11 mouse cellular contexts compared by ENCODE assay signal in genomic region chr1:132540701-132541100, GRCm38 (mm10). TPM values are rescaled to one million over a fixed set of nuclear protein-coding genes. Genes with fewer than 3 reads are reported as not detected.
DNase-seq lines count a peak whose midpoint lies in the region; ATAC-seq lines count a peak whose summit lies in the region.
"Had no signal": no experiment of that assay in that cellular context is flagged by ENCODE, and none has a peak within 500 bp of the region (broad histone marks: within the 10 kb centered on the region; RNA-seq: fewer than 3 reads in every experiment).

No protein-coding gene starts in this region.

- peak overlapping the region; percentile 45; the same call in 1 of the 2 replicates for H3K27ac ChIP-seq in forebrain, embryonic 16.5 days (ENCODE audit: low read length)
- peak overlapping the region; percentile 33; the same call in 1 of the 2 replicates for H3K27ac ChIP-seq in midbrain, embryonic 10.5 days (replicated peaks)

- H3K9me3 ChIP-seq in forebrain, embryonic 16.5 days (ENCODE audit: control insufficient read depth, low read length) = no peaks in the 10 kb centered on the region
- H3K9me3 ChIP-seq in midbrain, embryonic 10.5 days (replicated peaks) = no peaks in the 10 kb centered on the region

- H3K4me3 ChIP-seq in forebrain, embryonic 16.5 days (replicated peaks; ENCODE audit: low read length) = peak overlapping the region; percentile 53
- peak overlapping the region; percentile 55 for H3K4me3 ChIP-seq in midbrain, embryonic 10.5 days

- no peak for ATAC-seq in cerebellum, adult (ENCODE audit: insufficient number of reproducible peaks, low FRiP score, low TSS enrichment)
- ATAC-seq in forebrain, embryonic 16.5 days = no peak
- no peak for ATAC-seq in CD4-positive, CD25-positive, alpha-beta regulatory T cell, adult 4 months

- 64% methylated on average over 7 of the region's 7 CpGs for WGBS in forebrain, embryonic 16.5 days
- WGBS in midbrain, embryonic 10.5 days = 67% methylated on average over 7 of the region's 7 CpGs

- no peaks in the 10 kb centered on the region for H3K27me3 ChIP-seq in forebrain, embryonic 16.5 days (replicated peaks; ENCODE audit: control insufficient read depth, insufficient read depth, low read length)
- H3K27me3 ChIP-seq in midbrain, embryonic 10.5 days (ENCODE audit: low read depth, poor library complexity, severe bottlenecking) = peaks cover 79% of the 10 kb centered on the region

- peak; percentile 59 for DNase-seq in cerebellum, adult 9-11 months
- peak; percentile 36 for DNase-seq in cerebellum, postnatal 25 days
- no peak for DNase-seq in midbrain, embryonic 10.5 days (ENCODE audit: low spot score)
- DNase-seq in lung, postnatal 10 days = no peak
- no peak for DNase-seq in lung, postnatal 25 days (ENCODE audit: low spot score)
- DNase-seq: gastrocnemius, postnatal 10 days; left cerebral cortex, postnatal 4 days; thymus, postnatal 25 days had no signal

- no peaks in the 10 kb centered on the region for H3K36me3 ChIP-seq in forebrain, embryonic 16.5 days (ENCODE audit: control insufficient read depth, insufficient read depth)
- no peaks in the 10 kb centered on the region for H3K36me3 ChIP-seq in midbrain, embryonic 10.5 days

- peak overlapping the region; percentile 73 for H3K9ac ChIP-seq in forebrain, embryonic 16.5 days (replicated peaks; ENCODE audit: low read depth, low read length)

- peaks cover 62% of the 10 kb centered on the region for H3K4me1 ChIP-seq in forebrain, embryonic 16.5 days (replicated peaks; ENCODE audit: control insufficient read depth, insufficient read depth, low read length)
- peaks cover 45% of the 10 kb centered on the region for H3K4me1 ChIP-seq in midbrain, embryonic 10.5 days

- peak overlapping the region; percentile 62 for H3K4me2 ChIP-seq in forebrain, embryonic 16.5 days (ENCODE audit: low read length)

RNA-seq across cellular contexts. Expression of gene Cntn2, which starts 2.4 kb away (rescaled TPM):
- 134 and 147 TPM in 2 replicates for polyA plus RNA-seq in forebrain, embryonic 16.5 days (2015; fragmentation: Nextera tagmentation; extraction: Ambion mirVana)
- 14.2 and 34.9 TPM in 2 replicates for polyA plus RNA-seq in midbrain, embryonic 10.5 days (2016; fragmentation: Nextera tagmentation; extraction: Ambion mirVana)
- not detected for polyA plus RNA-seq in CD4-positive, CD25-positive, alpha-beta regulatory T cell, adult 4 months (2017; shearing (Covaris generic))

RNA-seq across cellular contexts. Expression of gene Tmem81, which starts 34.7 kb away (rescaled TPM):
- 0.77 and 1.6 TPM in 2 replicates for polyA plus RNA-seq in forebrain, embryonic 16.5 days (2015; fragmentation: Nextera tagmentation; extraction: Ambion mirVana)
- polyA plus RNA-seq in midbrain, embryonic 10.5 days (2016; fragmentation: Nextera tagmentation; extraction: Ambion mirVana) = 1.2 and 1.6 TPM in 2 replicates
- 1 to 10 TPM; 6.2 to 9.3 TPM for polyA plus RNA-seq in CD4-positive, CD25-positive, alpha-beta regulatory T cell, adult 4 months (2017; shearing (Covaris generic))

Comparison
In these comparisons a context has a peak if more than half of its experiments do, and no peak if none do; other contexts are left out.
1. DNase-seq: peak in cerebellum, adult 9-11 months (single experiment) and cerebellum, postnatal 25 days (2 of 2); none in midbrain, embryonic 10.5 days (single experiment), lung, postnatal 10 days (single experiment) and lung, postnatal 25 days (single experiment).
2. RNA of gene Cntn2, which starts 2.4 kb away (polyA plus RNA-seq): 134 to 147 TPM in forebrain, embryonic 16.5 days and 14.2 to 34.9 TPM in midbrain, embryonic 10.5 days; not detected in CD4-positive, CD25-positive, alpha-beta regulatory T cell, adult 4 months; every median in the first group is over 10 times any median in the second.